Mouse (Mus musculus) forebrain, embryonic 16.5 days (tissue): ENCODE results near the gene Golt1b. TPM values are rescaled to one million over a fixed set of nuclear protein-coding genes. Genes with fewer than 3 reads are reported as not detected.

Experiments
- polyA plus RNA-seq: library from polyadenylated mRNA; unstranded; fragments of >200 nt; fragmentation: Nextera tagmentation; extraction: Ambion mirVana; gene quantifications from 2 replicates; pipeline ENCODE4 v1.2.1, GENCODE M21; 2015

Gene Golt1b
- polyA plus RNA-seq, 1 experiment from 2014 or later: 86.4 TPM

Other genes with a start within 250 kb of the Golt1b start
- gene Slco1a6, start 178.7 kb upstream of the Golt1b start, polyA plus RNA-seq: 0.26 and 0.60 TPM in 2 replicates
- not detected in 2 replicates for gene Iapp, start 88.8 kb upstream of the Golt1b start, polyA plus RNA-seq
- gene Slco1a5, start 64.2 kb upstream of the Golt1b start, polyA plus RNA-seq: 0.42 and 0.44 TPM in 2 replicates
- gene Pyroxd1, start 41.6 kb upstream of the Golt1b start, polyA plus RNA-seq: 21.6 and 26.8 TPM in 2 replicates
- gene Recql, start 134 bp upstream of the Golt1b start, polyA plus RNA-seq: 31.8 and 35.1 TPM in 2 replicates
- gene Spx, start 26.2 kb downstream of the Golt1b start, polyA plus RNA-seq: 2.7 and 2.9 TPM in 2 replicates
- gene Gys2, start 85.9 kb downstream of the Golt1b start, polyA plus RNA-seq: not detected in 2 replicates
- 452 and 466 TPM in 2 replicates for gene Ldhb, start 120.7 kb downstream of the Golt1b start, polyA plus RNA-seq
- 13.0 and 14.1 TPM in 2 replicates for gene Kcnj8, start 184.4 kb downstream of the Golt1b start, polyA plus RNA-seq